Comparison of ENCODE assay signal across 20 mouse cellular contexts in genomic region chr2:31477234-31478161, GRCm38 (mm10). TPM values are rescaled to one million over a fixed set of nuclear protein-coding genes. Genes with fewer than 3 reads are reported as not detected.
DNase-seq lines count a peak whose midpoint lies in the region; ATAC-seq lines count a peak whose summit lies in the region.
"Had no signal": no experiment of that assay in that cellular context is flagged by ENCODE, and none has a peak within 500 bp of the region (broad histone marks: within the 10 kb centered on the region; RNA-seq: fewer than 3 reads in every experiment).

No protein-coding gene starts in this region.

- H3K9me3 ChIP-seq in kidney, embryonic 15.5 days (replicated peaks): no peaks in the 10 kb centered on the region
- H3K9me3 ChIP-seq in embryonic facial prominence, embryonic 14.5 days (ENCODE audit: control insufficient read depth, low read length): no peaks in the 10 kb centered on the region; the same call in 1 of the 2 replicates
- H3K9me3 ChIP-seq: forebrain, embryonic 12.5 days; heart, embryonic 13.5 days; hindbrain, embryonic 12.5 days had no signal

- DNase-seq in cerebellum, postnatal 10 days: peak; percentile 47 to 49
- no peak for DNase-seq in cerebellum, postnatal 25 days
- peak; percentile 61 for DNase-seq in kidney, adult 9 months
- peak; percentile 41 for DNase-seq in A20 (ENCODE audit: low read depth, low spot score)
- DNase-seq in embryonic facial prominence, embryonic 14.5 days (ENCODE audit: low spot score): no peak
- no peak for DNase-seq in gastrocnemius, postnatal 4 days (ENCODE audit: low spot score in 2 of 2)
- DNase-seq: adrenal gland, postnatal 14 days; cerebellum, adult 11-12 months; cerebellum, adult 9-10 months; gastrocnemius, postnatal 10 days; heart, postnatal 10 days; heart, postnatal 4 days had no signal

- no peak overlapping the region for H3K27ac ChIP-seq in kidney, embryonic 15.5 days
- no peak overlapping the region for H3K27ac ChIP-seq in embryonic facial prominence, embryonic 14.5 days (replicated peaks; ENCODE audit: low read depth, low read length)
- H3K27ac ChIP-seq: forebrain, embryonic 12.5 days; heart, embryonic 13.5 days; hindbrain, embryonic 12.5 days; hindbrain, postnatal 0 days had no signal

- H3K4me3 ChIP-seq in kidney, embryonic 15.5 days (replicated peaks): no peak overlapping the region
- no peak overlapping the region for H3K4me3 ChIP-seq in embryonic facial prominence, embryonic 14.5 days (ENCODE audit: low read depth, low read length)
- H3K4me3 ChIP-seq: forebrain, embryonic 12.5 days; heart, embryonic 13.5 days; hindbrain, embryonic 12.5 days had no signal

- ATAC-seq in kidney, embryonic 15.5 days (replicated peaks; ENCODE audit: low FRiP score): no peak
- peak; percentile 44; the same call in 1 of the 2 replicates for ATAC-seq in embryonic facial prominence, embryonic 14.5 days (ENCODE audit: low read depth)
- ATAC-seq: activated CD4-positive, CD25-positive, alpha-beta regulatory T cell, adult 4 months; forebrain, embryonic 16.5 days; hindbrain, postnatal 0 days; Patski had no signal

- 80% methylated on average over 12 of the region's 12 CpGs for WGBS in kidney, embryonic 15.5 days
- WGBS in embryonic facial prominence, embryonic 14.5 days: 72% methylated on average over 12 of the region's 12 CpGs

- no peak overlapping the region for H3K4me2 ChIP-seq in kidney, embryonic 15.5 days
- no peak overlapping the region for H3K4me2 ChIP-seq in embryonic facial prominence, embryonic 14.5 days (ENCODE audit: low read depth, low read length)
- H3K4me2 ChIP-seq: forebrain, embryonic 12.5 days; heart, embryonic 13.5 days; hindbrain, embryonic 12.5 days had no signal

- H3K36me3 ChIP-seq in kidney, embryonic 15.5 days: no peaks in the 10 kb centered on the region
- H3K36me3 ChIP-seq in embryonic facial prominence, embryonic 14.5 days (ENCODE audit: control insufficient read depth, insufficient read depth, low read length): no peaks in the 10 kb centered on the region
- H3K36me3 ChIP-seq: forebrain, embryonic 12.5 days; heart, embryonic 13.5 days; hindbrain, embryonic 12.5 days had no signal

- H3K4me1 ChIP-seq in kidney, embryonic 15.5 days: no peaks in the 10 kb centered on the region
- 0 out of 2 replicates have a peak, but pooled peaks cover 3% of the 10 kb centered on the region for H3K4me1 ChIP-seq in embryonic facial prominence, embryonic 14.5 days (ENCODE audit: control insufficient read depth, insufficient read depth, low read length)

- H3K9ac ChIP-seq in kidney, embryonic 15.5 days: no peak overlapping the region
- no peak overlapping the region for H3K9ac ChIP-seq in embryonic facial prominence, embryonic 14.5 days (ENCODE audit: low read depth, low read length)
- H3K9ac ChIP-seq: forebrain, embryonic 12.5 days; heart, embryonic 13.5 days; hindbrain, embryonic 12.5 days had no signal

- peaks cover 14% of the 10 kb centered on the region for H3K27me3 ChIP-seq in kidney, embryonic 15.5 days
- no peaks in the 10 kb centered on the region for H3K27me3 ChIP-seq in embryonic facial prominence, embryonic 14.5 days (replicated peaks; ENCODE audit: control insufficient read depth, insufficient read depth, low read length)

RNA-seq across cellular contexts. Expression of gene Ass1, which starts 7.5 kb away (rescaled TPM):
- polyA plus RNA-seq in kidney, embryonic 15.5 days (2015; fragmentation: Nextera tagmentation; extraction: Ambion mirVana): 72.1 and 77.8 TPM in 2 replicates
- polyA plus RNA-seq in embryonic facial prominence, embryonic 14.5 days (2014; fragmentation: Nextera tagmentation; extraction: Ambion mirVana): 24.1 and 25.4 TPM in 2 replicates
- total RNA-seq in gastrocnemius, postnatal 4 days (2021): 1 to 10 TPM; 2.8 to 4.2 TPM

Comparison
In these comparisons a context has a peak if more than half of its experiments do, and no peak if none do; other contexts are left out.
1. DNase-seq: peak in cerebellum, postnatal 10 days (2 of 2), kidney, adult 9 months (single experiment) and A20 (single experiment); none in cerebellum, postnatal 25 days (0 of 2), embryonic facial prominence, embryonic 14.5 days (single experiment) and gastrocnemius, postnatal 4 days (0 of 2).